Mouse (Mus musculus) heart, embryonic 10.5 days (tissue): ENCODE results near the gene Dnm2. TPM values are rescaled to one million over a fixed set of nuclear protein-coding genes. Genes with fewer than 3 reads are reported as not detected.

Experiments
- DNase-seq: peaks from one replicate; pipeline ENCODE4 v3.0.0-alpha.2; 2017; ENCODE audit warnings: low spot score
- H3K27ac ChIP-seq: fragments of 300-500 bp; sonication (generic); 2 replicates; pipeline ENCODE4 v1.5.1; 2016; ENCODE audit warnings: mild to moderate bottlenecking
- H3K27me3 ChIP-seq: fragments of 300-500 bp; sonication (generic); 2 replicates; pipeline ENCODE4 v1.6.1; 2016; ENCODE audit warnings: mild to moderate bottlenecking; ENCODE audit not compliant: poor library complexity, insufficient read depth, severe bottlenecking
- H3K36me3 ChIP-seq: fragments of 300-500 bp; sonication (generic); 2 replicates; pipeline ENCODE4 v1.6.1; 2016; ENCODE audit warnings: mild to moderate bottlenecking, moderate library complexity
- H3K4me1 ChIP-seq: fragments of 300-500 bp; sonication (generic); 2 replicates; pipeline ENCODE4 v1.6.1; 2016; ENCODE audit warnings: mild to moderate bottlenecking
- H3K4me3 ChIP-seq: fragments of 300-500 bp; sonication (generic); 2 replicates; pipeline ENCODE4 v1.5.1; 2016; ENCODE audit warnings: mild to moderate bottlenecking, moderate library complexity
- H3K9me3 ChIP-seq: fragments of 300-500 bp; sonication (generic); 2 replicates; pipeline ENCODE4 v1.6.1; 2016; ENCODE audit warnings: mild to moderate bottlenecking, moderate library complexity
- WGBS: fragments of 180-500 bp; shearing (Covaris S2); methylation state at CpG from one replicate; pipeline ENCODE4 v1.1.7; 2016; 5-methylcytosine and 5-hydroxymethylcytosine counted together
- polyA plus RNA-seq: library from polyadenylated mRNA; unstranded; fragments of >200 nt; fragmentation: Nextera tagmentation; extraction: Ambion mirVana; gene quantifications from 2 replicates; pipeline ENCODE4 v1.2.1, GENCODE M21; 2016

The Dnm2 gene
- polyA plus RNA-seq, 1 experiment from 2014 or later: 81.6 TPM

DNA sequence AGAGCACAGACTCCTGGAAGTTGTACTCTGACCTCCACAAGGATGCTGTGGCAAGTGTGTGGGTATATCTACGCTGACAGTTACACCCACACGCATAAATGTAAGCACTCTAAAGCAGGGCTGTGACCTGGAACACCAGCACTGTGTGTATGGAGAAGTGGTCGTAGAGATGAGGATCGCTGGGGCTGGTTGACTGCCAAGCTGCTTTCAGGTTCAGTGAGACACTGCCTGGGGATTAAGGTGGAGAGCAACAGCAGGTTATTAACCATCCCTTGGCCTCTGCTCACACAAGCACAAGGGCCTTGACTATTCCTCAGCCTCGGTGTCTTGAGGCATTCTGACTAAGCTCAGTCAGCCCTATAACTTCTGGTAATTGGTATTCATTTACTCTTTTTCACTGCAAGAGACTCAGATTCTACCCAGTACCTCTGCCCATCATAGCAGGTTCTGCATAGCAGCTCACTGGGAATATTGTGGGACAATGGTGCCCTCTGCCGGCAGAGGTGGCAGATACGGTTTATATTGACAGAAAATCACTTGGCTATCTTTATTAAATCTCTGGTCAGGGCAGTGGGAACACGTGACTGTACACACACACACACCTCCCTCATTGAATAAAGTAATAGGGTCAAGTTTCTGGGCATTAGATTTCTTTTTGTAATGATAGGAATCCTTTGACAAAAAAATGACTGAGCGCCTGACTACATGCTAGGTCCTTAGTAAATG is 15.0 kb upstream of the Dnm2 start:
- H3K36me3 ChIP-seq: peaks cover 34% of the 10 kb centered on the region
- no peak overlapping the region for H3K27ac ChIP-seq
- H3K4me3 ChIP-seq: no peak overlapping the region
- no peaks in the 10 kb centered on the region for H3K27me3 ChIP-seq
- H3K4me1 ChIP-seq: peaks cover 11% of the 10 kb centered on the region
- WGBS: 36% methylated on average over 9 of the region's 9 CpGs
- peak; percentile 88 for DNase-seq
- no peaks in the 10 kb centered on the region for H3K9me3 ChIP-seq

DNA sequence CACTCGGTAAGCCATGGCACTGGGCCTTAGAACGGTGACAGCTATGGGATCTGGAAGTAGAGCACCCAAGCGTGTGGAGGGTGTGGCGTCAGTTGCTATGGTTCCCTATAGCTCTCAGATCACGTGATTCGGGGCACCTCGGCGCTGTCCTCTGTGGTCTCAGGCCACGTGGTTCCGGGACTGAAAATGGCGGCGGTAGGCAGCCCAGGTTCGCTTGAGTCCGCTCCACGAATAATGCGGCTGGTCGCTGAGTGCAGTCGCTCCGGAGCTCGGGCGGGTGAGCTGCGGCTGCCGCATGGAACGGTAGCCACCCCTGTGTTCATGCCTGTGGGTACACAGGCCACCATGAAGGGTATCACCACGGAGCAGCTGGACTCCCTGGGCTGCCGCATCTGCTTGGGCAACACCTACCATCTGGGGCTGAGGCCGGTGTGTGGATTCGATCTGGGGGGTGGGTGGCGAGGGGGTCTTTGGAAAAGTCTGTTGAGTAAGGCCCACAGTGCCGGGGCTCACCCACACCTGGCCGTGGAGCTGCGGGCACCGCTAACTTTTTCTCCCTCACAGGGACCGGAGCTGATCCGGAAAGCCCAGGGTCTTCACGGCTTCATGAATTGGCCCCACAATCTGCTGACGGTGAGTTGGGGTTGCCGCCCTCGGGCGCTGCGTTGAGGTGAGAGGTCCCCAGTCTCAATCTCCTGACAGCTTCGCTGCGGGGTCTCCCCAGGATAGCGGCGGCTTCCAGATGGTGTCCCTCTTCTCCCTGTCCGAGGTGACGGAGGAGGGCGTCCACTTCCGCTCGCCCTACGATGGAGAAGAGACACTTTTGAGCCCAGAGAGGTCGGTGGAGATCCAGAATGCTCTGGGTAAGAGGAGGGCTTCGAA is 12.8 kb upstream of the Dnm2 start, which contains the start of gene Qtrt1:
Qtrt1 (plus strand) TSS at position 169 of the 882 bp plus-strand sequence.
- peaks cover 11% of the 10 kb centered on the region for H3K4me1 ChIP-seq

DNA sequence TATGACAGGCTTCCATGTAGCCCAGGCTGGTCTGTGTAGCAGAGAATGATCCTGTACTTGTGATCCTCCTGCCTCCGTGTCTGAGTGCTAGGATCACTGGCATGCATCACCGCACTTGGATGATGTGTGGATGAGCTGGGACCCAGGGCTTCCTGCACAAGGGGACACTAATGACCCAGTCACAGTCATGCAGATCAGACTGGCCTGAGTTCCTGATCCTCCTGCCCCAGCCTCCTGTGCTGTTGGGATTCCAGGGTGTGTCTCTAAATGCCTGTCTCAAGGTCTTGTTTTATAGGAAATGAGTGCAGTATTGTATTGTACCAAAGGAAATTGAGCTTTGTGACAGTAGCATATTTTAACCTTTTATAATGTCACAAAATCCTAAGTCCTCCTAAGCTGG is 6.8 kb upstream of the Dnm2 start:
- Histone ChIP-seq H3K36me3 (peaks cover 73% of the 10 kb centered on the region), H3K4me3 (no peak overlapping the region), H3K9me3 (no peaks in the 10 kb centered on the region), H3K27ac (no peak overlapping the region), H3K27me3 (no peaks in the 10 kb centered on the region), H3K4me1 (no peaks in the 10 kb centered on the region)
- DNase-seq: no peak
- WGBS: 98% methylated on average over 2 of the region's 2 CpGs

More for the DNA sequence above, 12.8 kb upstream of the Dnm2 start, which contains the start of gene Qtrt1:
- 1% methylated on average over 53 of the region's 53 CpGs for WGBS
- DNase-seq: peak; percentile 96
- peak within 1 kb of the TSS; percentile 83 for H3K4me3 ChIP-seq
- H3K27ac ChIP-seq: peak within 1 kb of the TSS; percentile 89
- no peaks in the 10 kb centered on the region for H3K9me3 ChIP-seq
- no peaks in the 10 kb centered on the region for H3K27me3 ChIP-seq
- peaks cover 27% of the 10 kb centered on the region for H3K36me3 ChIP-seq

DNA sequence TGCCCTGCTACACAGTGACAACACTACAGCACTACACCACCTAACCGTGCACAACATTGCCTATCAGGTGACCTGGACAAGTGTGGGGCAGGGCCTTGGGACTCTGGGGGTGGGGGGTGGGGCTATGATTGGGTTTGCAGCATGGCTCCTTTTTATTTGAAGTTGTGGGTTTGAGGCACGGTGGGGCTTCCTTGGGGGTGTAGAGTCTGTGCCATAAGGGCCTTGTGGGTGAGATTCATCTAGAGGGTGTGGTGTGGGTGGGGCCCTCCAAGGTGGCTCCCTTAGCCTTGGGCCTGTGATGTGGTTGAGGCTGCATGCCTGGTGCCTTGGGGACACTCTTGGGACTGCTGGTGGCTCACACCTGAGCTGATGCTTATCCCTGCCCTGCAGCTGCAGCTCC is 5.1 kb upstream of the Dnm2 start:
- DNase-seq: no peak
- Histone ChIP-seq H3K27me3 (no peaks in the 10 kb centered on the region), H3K36me3 (peaks cover 66% of the 10 kb centered on the region), H3K9me3 (no peaks in the 10 kb centered on the region), H3K4me1 (peaks cover 3% of the 10 kb centered on the region; the same call in 1 of the 2 replicates), H3K4me3 (no peak overlapping the region), H3K27ac (no peak overlapping the region)
- WGBS: 78% methylated on average over 2 of the region's 2 CpGs

DNA sequence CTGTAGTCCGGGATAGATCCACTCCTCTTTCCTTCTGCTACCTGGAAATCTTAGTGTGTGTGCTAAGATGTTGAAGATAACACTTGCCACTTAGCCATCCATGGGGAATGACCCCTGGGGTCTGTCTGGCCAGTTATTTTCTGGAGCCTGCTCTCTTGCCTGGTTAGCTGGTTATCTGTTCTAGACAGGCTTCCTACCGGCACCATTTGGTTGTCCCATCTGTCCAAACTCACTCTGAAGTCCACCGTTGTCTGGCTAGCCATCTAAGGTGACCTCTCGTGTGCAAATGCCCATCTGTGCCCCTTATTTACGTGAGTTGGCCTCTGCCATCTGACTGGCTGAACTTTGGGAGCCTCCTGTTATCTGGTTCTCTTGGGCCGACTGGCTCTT is 843 bp downstream of the Dnm2 start:
- no peak for DNase-seq
- H3K27me3 ChIP-seq: no peaks in the 10 kb centered on the region
- H3K9me3 ChIP-seq: no peaks in the 10 kb centered on the region
- peak overlapping the region; percentile 77 for H3K4me3 ChIP-seq
- peak overlapping the region; percentile 85 for H3K27ac ChIP-seq
- 3% methylated on average over 6 of the region's 6 CpGs for WGBS
- H3K4me1 ChIP-seq: peaks cover 28% of the 10 kb centered on the region
- H3K36me3 ChIP-seq: peaks cover 18% of the 10 kb centered on the region

DNA sequence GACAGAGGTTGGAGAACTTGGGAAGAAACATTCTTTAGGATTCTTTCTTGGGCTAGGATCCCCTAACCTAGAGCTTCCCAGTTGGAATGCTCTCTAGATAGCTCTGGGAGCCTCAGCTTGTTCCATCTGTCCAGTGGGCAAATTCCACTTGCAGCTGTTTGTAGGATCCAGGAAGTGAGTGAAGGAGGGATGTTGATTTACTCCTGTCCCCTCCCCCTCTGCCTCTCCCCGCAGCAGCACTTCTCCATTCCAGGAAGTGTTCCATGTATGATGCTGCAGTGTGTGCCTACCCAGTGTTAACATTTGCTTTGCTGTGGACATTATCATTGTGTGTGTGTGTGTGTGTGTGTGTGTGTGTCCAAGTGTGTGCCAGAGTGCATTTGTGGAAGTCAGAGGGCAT is 1.3 kb downstream of the Dnm2 start:
- Histone ChIP-seq H3K27ac (peak overlapping the region; percentile 85; the same call in 1 of the 2 replicates), H3K36me3 (peaks cover 14% of the 10 kb centered on the region), H3K4me3 (peak overlapping the region; percentile 77), H3K4me1 (peaks cover 33% of the 10 kb centered on the region), H3K9me3 (no peaks in the 10 kb centered on the region), H3K27me3 (no peaks in the 10 kb centered on the region)
- WGBS: 17% methylated on average over 1 of the region's 1 CpGs
- DNase-seq: no peak

DNA sequence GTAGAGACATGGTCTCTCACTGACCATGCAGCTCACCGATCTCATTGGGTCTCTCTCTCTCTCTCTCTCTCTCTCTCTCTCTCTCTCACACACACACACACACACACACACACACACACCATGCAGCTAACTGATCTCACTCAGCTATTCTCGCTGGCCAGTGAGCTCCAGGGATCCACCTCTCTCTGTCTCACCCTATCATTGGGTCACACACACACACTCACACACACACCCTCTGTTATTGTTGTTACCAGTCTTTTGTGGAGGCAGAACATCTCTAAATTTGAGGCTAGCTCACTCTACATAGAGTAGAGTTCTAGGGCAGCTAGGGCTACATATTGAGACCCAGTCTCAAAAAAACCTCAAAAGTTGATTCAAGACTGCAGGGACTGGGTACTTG is 1.8 kb downstream of the Dnm2 start:
- Histone ChIP-seq H3K27ac (no peak overlapping the region), H3K4me1 (peaks cover 36% of the 10 kb centered on the region), H3K4me3 (peak overlapping the region; percentile 77), H3K9me3 (no peaks in the 10 kb centered on the region), H3K27me3 (no peaks in the 10 kb centered on the region), H3K36me3 (peaks cover 9% of the 10 kb centered on the region)
- WGBS: 64% methylated on average over 2 of the region's 2 CpGs
- DNase-seq: no peak

DNA sequence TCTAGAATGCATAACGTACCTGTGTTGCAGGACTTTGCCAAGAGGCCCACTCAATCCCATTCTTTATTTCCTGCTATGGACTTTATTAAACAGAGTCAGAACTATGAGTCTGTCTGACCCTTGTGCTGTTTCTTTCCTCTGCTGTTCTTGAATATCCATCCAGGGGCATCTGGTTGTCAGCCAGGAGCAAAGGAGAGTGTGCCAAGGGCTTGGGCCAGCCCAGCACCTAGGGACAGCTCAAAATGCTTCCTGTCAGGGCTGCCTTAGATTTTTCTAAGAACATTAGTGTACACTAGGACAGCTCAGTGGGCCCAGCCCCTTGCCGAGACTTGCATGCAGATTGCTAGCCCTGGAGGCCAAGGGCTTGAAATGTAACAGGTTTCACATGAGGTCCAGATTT is 3.1 kb downstream of the Dnm2 start:
- peak overlapping the region; percentile 47; the same call in 1 of the 2 replicates for H3K27ac ChIP-seq
- DNase-seq: no peak
- H3K9me3 ChIP-seq: no peaks in the 10 kb centered on the region
- H3K27me3 ChIP-seq: no peaks in the 10 kb centered on the region
- 85% methylated on average over 2 of the region's 2 CpGs for WGBS
- H3K4me3 ChIP-seq: no peak overlapping the region
- H3K4me1 ChIP-seq: peaks cover 41% of the 10 kb centered on the region
- no peaks in the 10 kb centered on the region for H3K36me3 ChIP-seq

DNA sequence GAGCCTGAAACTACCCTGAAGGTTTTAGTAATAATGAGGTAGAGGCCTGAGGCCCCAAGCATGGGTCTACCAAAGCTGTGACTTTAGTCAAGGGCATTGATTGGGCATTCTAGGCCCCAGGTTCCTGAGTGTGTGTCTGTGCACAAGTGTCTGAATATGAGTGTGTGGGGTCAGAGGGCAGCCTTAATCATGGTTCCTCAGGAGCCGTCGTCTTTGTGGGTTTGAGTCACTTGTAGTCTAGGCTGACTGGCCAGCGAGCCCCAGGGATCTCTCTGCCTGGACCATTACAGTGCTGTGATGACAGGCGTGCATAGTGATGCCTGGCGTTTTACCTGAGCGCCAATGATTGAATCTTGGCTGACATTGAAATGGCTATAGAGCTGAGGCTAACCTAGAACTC is 3.5 kb downstream of the Dnm2 start:
- H3K4me1 ChIP-seq: peaks cover 43% of the 10 kb centered on the region
- no peaks in the 10 kb centered on the region for H3K9me3 ChIP-seq
- 87% methylated on average over 6 of the region's 6 CpGs for WGBS
- peak overlapping the region; percentile 47; the same call in 1 of the 2 replicates for H3K27ac ChIP-seq
- no peaks in the 10 kb centered on the region for H3K36me3 ChIP-seq
- H3K4me3 ChIP-seq: no peak overlapping the region
- no peak for DNase-seq
- no peaks in the 10 kb centered on the region for H3K27me3 ChIP-seq

DNA sequence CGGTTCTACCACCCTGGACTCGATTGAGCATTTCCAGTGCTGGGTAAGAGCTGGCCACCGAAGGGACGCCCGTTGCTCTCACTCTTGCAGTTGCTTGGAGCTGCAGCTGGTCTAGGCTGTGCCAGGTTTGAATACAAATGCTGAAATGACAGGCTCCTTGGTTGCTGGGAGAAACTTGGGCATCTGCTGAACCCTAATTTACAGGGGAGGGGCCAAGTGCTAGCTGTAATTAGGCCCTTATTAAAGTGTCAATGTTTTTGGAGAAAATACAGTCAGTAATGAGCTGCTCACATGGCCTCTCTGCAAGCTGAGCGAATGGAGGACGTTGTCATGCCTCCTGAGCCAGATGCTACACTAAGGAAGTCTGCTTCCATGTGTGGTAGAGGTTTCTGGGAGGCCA is 6.0 kb downstream of the Dnm2 start:
- Histone ChIP-seq H3K4me1 (peaks cover 50% of the 10 kb centered on the region), H3K27ac (0 out of 2 replicates have a peak overlapping the region, but pooled peaks have one; percentile 10), H3K4me3 (no peak overlapping the region), H3K27me3 (no peaks in the 10 kb centered on the region), H3K9me3 (no peaks in the 10 kb centered on the region), H3K36me3 (no peaks in the 10 kb centered on the region)
- no peak for DNase-seq
- WGBS: 89% methylated on average over 7 of the region's 7 CpGs

DNA sequence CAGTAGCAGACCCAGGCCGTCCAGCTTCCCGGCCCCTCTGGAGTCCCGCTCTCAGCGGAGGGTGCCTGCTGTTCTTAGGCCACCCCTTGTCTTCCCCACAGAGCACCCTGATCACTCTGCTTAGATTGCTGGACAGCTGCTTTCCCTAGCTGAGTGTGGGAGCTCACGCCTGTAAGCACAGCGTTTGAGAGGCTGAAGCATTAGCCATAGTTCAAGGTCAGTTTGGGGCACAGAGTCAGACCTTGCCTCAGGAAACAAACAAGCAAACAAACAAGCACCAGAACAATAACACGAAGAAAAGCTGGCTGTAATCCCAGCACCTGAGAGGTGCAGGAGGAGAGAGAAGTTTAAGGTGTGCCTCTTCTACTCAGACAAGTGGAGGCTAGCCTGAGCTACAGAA is 7.4 kb downstream of the Dnm2 start:
- Histone ChIP-seq H3K4me3 (no peak overlapping the region), H3K36me3 (no peaks in the 10 kb centered on the region), H3K4me1 (peaks cover 55% of the 10 kb centered on the region), H3K9me3 (no peaks in the 10 kb centered on the region), H3K27ac (no peak overlapping the region), H3K27me3 (no peaks in the 10 kb centered on the region)
- DNase-seq: no peak
- WGBS: 77% methylated on average over 7 of the region's 7 CpGs

DNA sequence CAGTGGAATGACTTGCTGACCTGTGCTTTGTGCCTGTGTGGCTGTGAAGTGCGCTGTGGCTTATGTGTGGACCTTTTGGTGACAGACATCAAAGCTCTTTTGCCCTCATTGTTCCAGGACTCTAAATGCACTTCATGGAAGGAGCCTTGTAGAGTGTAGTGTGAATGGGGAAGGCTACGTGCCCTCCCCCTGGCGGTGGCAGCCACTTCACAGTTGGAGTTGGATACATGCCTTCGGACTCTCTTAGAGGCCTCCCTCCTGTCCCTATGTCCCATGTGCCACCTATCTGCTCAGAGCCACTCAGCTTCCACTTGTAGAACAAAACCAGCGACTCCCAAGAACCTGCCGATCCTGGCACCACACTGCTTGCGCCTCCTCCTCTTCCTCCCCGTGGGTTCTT is 9.1 kb downstream of the Dnm2 start:
- Histone ChIP-seq H3K4me3 (no peak overlapping the region), H3K4me1 (peaks cover 56% of the 10 kb centered on the region), H3K9me3 (no peaks in the 10 kb centered on the region), H3K36me3 (no peaks in the 10 kb centered on the region), H3K27ac (no peak overlapping the region), H3K27me3 (no peaks in the 10 kb centered on the region)
- WGBS: 88% methylated on average over 8 of the region's 8 CpGs
- DNase-seq: no peak

DNA sequence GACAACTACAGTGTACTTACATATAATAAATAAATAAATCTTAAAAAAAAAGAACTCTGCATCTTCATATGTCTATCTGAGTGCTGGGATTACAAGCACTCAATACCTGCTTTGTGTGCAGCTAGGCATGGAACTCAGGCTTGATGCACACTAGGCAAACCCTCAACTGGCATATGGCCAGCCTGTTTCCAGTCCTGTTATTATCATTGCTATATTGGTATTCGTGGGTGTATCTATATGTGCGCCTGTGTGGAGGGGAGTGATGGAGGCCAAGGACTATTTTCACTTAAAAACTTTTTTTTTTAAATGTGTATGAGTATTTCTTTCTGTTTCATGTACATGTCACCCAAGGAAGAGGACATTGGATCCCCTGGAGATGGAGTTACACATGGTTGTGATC is 9.7 kb downstream of the Dnm2 start:
- Histone ChIP-seq H3K4me1 (peaks cover 61% of the 10 kb centered on the region), H3K27ac (no peak overlapping the region), H3K4me3 (no peak overlapping the region), H3K36me3 (no peaks in the 10 kb centered on the region), H3K27me3 (no peaks in the 10 kb centered on the region), H3K9me3 (no peaks in the 10 kb centered on the region)
- WGBS: 88% methylated on average over 2 of the region's 2 CpGs
- DNase-seq: no peak
